Mouse (Mus musculus): ENCODE measurements at regions not wholly inside any gene's neighbourhood (a gene's known extent, or its start where the extent isn't known, plus 50 kb on each side); places are given as distances from the start of the nearest gene placed in this dataset.
"Not testable (repeated sequence)": the region's sequence is repeated elsewhere in the genome, so short reads cannot be mapped to it uniquely, and the experiment has no call there.

DNA sequence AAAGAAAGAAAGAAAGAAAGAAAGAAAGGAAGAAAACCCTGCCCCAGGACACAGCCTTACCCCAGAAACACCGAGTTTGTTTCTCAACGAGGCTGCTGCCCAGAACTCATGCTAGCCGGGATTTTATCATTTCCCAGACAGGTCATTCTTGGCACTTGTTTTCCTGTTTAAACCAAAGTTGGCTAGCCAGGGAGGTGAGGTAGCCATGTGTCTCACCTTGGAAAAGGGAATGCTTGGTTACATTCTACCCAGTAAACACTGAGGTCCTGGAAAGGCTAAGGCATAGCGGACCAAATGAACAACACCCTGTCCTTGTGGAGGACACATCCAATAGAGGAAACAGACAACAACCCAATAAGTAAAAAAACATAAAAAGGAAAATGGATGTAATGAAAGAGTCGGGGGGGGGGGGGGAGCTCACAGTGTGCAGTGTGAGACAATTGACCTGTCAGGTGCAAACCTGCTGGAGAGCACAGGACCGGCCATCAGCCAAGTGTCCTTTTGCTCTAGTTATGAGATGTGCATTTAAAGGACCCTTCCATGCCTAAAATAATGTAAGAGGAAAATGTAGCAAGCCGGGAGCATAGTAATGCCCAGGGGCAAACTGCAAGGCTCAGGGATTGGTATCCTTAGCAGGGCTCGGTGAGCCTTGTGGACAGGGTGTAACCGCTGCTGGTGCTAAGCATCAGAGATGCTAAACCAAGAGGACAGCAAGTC is 78.2 kb upstream of the Fzd7 start:
- no peak for DNase-seq

DNA sequence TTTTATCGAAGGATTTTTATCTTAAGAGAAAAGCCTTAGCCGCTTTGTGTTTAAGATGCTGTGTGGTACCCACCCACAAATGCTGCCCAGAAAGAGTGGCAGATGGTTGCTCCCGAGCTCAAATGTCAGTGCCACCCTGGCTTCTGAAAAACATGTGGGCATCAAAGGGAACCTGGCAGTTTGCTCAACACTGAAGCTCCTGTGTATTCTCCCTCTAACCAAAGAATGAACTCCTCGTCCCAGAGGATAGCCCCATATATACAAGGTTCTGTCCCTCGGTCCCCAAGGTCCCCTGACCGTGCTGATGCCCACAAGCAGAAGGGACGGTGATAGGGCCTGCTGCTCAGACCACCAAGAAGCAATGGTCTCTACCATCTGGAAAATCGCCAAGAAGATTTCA is 76.9 kb upstream of the Fzd7 start:
- DNase-seq = no peak

DNA sequence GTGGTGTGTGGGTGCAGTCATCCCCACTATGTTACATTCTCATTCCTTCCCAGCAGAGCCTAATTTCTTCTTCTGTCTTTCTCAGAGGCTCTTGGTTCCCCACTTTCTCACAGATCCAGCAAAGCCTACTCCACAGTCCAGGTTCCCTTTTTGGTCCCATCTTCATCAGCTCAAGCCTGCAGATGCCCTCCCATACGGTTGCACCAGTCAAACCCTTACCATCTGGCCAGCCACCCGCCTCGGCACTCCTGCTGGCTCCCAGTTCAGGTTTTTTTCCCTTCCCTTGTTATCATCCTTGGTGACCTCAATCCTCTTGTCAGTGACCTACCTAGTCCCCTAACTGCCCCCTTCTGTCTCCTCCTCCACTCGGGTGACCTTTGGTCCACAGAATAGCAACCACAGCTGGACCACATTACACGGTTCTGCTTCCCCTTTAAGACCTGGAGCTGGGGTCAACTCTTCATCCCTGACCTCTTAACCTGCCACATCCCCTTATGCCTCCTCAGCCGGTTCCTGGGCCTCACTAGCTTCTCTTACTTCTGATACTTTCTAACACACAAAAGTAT is 75.4 kb upstream of the Fzd7 start:
- DNase-seq = no peak

DNA sequence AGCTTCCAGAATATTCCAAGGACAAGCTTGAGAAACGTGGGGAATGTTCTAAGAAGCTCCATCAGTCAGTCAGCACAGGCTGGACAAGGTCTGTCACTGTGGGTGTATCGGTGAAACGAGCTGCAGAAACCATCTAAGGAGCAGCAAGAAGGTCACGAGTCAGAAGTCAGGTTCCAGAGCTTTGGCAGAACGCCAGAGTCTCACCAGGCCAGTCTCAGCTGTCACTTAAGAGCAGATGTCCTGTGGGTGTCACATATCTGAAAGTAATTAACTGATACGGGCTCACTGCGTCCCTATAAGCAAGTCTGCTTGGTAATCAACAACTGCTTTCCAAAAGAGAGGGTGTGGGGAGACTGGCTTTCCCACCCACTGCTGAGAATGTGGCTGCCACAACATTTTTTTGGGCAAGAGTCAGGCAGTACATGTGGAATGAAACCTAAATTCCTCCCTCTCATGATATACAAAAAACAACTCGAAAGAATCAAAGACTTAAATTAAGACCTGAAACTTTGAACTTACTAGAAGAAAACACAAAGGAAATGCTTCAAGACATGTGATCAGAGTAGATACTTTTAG is 72.6 kb upstream of the Fzd7 start:
- peak in 1 of 2 experiments; percentile 38 for DNase-seq

DNA sequence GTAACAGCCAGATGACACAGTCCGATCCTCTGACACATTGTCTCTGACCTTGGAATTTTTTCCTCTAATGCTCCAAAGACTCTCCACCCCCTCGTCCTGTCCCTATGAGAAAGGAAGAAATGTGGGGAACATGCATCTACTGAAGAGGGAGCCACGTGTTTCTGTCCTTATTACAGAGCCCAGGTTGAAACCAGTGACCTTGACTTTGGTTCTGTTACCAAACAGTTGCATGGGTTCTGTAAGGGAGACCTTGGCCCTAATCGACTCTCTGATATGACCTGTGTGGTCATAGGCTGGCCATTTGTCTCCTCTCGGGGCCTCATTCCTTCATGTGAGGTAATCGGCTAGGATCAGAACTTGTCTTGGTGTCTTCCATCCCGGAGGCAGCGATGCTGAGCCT is 69.0 kb upstream of the Fzd7 start:
- DNase-seq = no peak

DNA sequence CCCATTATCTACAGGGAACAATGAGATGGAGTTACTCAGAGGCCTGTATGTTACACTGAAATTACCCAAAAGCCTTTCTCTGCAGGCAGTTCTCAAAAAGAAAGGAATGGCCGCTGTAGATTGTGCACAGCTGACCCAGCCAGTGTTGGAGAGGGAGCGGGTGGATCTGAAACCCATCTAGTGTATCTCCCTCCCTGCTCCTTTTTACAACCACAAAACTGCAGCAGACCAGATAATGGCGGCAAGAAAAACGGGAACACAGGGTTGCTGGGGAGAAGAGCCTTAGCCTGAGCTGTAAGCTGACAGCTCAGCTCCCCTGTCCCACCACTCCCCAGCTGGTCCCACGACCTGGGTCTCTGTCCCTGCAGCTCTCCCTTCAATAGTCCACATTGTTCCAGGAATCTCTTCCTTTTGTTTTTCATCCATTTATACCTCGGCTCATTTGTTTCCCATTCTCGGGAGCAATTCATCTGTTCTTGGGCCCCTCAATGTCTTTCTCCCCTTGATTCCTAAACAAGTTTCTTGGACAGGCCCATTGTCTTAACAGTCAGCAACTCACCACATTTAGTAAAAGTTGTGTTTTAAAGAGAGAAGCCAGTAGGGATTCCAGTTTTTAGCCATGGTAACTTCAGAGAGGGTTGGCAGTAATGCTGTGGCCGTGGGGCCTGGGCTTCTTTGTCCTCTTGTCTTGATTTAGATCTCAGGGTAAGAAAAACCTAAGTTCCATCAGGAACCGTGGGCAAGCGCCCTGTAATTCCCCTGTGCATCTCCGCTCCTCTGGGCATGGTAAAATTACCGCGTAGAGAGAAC is 67.6 kb upstream of the Fzd7 start:
- no peak for DNase-seq

DNA sequence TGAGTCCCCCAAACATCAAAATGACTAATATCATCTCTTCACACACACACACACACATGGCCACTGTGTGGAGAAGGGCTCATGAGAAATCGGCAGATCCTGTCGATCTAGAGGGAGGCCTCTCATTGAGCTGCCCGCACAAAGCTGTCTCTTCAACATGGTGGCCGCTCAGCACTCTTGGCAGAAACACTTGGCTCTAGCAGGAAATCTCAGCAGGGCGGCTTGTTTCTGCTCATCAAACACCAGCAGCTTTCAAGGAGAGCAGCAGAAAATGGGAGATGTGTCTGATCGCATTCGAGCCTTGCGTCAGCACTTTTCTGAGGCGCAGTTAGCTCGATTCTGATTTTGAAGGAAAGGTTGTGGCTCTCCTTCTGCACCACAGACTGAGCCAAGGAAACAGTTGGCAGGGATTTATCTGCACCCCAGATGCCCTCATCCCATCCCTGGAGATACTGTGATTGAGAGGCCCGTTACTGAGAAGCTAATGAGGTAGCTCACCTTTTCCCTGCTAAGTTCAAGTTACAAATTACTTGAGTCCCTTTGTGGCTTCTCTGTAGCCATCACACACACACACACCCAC is 66.4 kb upstream of the Fzd7 start:
- no peak for DNase-seq

DNA sequence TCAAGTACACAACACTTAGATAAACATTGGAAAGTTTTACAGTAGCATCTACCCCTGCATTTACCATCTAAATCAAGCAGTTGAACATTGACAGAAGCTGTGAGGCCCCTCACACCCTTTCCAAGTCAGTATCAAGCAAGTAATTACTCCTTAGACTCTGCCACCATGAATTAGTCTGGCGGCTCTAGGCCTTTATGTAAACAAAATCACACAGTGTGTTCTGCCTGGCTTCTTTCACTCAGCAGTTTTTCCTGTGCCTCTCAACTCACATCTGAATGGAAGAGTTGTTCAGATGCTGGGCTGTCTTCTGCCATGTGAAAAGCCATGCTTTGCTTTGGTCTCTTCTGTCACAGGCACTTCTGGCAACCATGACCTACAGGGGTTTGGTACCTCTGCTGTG is 64.9 kb upstream of the Fzd7 start:
- DNase-seq = no peak

DNA sequence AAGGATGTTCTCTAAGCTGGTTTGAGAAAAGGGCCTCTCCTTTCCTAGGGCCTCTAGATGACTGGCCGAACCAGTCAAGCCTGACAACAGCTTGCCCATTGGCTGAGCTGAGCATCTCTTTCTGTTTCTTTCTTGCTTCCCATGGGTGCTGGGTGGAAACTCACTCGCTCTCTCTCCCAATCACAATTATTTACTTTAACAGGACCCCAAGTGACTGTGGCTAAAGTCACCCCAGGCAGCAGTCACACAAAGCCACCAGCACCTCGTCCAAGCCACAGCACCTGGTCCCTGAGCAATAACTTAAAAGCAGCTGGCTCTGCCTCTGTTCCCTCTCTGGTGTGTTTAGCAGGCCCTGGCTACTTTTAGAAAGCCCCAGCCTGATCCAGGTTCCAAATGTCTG is 64.3 kb upstream of the Fzd7 start:
- DNase-seq = no peak

DNA sequence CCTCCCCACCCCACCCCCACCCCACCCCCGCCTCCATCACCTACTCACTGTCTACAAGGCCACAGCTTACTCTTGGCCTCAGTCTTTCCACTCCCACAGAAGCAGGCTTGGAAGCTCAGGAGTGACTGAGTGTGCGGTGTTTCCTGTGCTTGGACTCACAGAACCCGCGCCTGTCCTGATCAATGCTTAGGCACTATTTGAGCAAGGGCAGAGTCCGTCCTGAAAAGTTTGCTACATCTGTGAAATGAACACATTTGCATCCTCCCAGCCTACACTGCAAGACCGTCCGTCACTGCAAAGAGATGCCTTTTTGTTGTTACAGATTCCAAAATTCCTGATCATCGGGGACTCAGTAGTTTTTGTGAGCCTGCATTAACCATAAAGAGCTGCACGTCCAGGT is 63.5 kb upstream of the Fzd7 start:
- DNase-seq = no peak

DNA sequence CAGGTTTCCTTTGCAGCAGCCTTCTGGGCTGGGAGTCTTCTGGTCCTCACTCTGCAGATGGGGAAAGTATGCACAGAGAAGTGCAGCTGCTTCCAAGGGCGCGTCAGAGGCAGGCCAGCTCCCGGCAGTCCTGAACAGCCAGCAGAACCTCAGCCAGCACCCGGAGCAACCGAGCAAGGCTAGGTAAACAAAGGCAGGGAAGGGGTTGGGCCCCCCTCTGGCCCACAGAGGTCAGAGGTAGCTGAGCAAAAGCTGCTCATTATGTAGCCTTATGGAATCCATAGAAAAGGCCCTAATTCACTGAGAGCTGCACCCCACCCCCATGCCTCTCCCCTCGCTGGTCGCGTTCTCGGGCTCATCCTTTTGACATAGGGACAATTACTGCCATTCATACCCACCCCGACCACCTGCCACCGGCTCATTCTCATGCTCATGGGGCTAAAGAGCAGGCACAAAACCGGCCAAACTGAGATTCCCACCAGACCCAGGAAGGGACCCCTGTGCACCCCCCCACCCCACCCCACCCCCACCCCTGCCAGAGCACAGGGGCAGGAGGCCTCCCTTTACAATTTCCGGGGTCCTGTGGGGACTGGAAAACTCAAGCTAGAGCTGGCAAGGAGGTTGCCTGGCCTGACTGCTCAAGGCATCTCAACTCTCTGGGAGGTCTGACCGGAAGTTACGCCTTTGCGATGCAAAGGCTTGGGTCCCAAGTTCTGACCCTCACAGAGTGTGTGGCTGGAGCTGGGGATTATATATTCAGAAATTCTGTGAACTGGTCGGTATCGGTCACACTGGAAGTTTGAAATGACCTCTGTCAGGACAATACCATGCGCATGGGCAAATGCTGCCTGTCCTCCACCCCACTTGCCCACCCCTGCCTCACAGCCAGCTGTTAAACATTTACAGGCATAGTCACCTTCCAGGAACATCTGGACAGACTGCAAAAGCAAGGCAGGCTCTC is 59.0 kb upstream of the Fzd7 start:
- peak; percentile 53 to 59 for DNase-seq

DNA sequence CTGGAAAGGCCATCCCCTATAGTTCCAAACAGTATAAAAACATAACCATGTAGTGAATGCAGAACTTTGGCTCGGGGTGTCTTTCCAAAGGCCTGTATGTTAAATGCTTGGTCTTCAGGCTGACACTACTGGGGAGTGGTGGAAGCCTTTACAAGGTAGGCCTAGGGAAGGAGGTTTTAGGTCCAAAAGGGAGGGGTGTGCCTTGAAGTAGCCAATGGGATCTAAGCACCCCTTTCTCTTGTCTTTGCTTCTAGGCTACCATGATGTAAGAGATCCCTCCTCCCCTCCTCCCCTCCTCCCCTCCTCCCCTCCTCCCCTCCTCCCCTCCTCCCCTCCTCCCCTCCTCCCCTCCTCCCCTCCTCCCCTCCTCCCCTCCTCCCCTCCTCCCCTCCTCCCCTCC is 56.5 kb upstream of the Fzd7 start:
- DNase-seq = not testable (repeated sequence)

DNA sequence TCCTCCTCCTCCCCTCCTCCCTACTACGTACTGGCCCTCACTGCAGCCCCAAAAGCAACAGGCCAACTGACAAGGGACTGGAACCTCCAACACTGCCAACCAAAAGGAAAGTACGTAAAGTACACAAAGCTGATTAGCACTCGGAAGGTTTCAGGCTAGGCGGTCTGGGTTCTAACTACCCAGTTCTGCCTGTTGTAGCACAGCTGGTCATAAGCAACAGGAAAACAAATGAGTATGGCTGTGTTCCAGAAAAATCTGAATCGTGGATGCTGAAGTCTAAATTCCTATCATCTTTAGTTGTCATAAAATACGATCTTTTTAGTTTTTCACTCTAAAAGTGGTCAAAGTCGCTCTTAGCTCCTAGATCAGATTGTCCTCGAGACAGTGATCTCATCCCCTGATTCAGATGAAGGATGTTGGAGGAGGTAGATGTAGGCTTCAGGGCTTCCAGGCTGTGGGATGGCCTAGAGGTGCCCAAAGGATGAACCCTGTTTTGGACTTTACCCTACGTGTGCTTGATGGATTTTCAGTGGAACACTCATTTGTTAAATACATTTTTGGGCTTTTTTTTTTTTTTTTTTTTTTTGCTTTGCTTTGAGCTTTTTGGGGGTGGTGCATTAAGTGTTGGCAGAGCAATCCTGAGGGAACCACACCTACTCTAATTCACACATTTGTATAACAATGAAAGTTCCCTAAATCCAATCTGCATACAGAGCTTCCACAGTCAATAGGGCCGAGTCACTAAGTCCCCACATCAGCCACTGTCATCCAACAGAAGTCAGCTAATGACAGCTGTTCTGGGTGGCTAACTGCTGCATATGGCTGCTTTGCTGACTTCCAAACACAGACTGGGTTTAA is 55.6 kb upstream of the Fzd7 start:
- DNase-seq = peak in 1 of 2 experiments; percentile 17

DNA sequence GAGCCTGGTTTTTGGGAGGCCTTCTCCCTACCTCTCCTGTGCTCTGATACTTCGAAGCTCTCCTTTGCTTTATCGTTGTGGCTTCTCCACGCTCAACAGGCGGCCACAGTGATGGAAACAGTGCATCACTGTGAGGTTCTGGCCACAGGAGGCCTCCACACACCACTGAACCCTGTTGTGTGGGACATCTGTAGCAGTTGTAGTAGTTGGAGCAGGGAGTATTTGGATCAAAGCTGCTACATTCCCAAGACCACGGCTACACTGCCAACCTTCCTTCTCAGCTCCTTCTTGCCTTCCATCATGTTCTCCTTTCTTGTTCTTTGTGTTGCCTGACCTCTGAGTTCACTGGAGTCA is 55.0 kb upstream of the Fzd7 start:
- DNase-seq = no peak

DNA sequence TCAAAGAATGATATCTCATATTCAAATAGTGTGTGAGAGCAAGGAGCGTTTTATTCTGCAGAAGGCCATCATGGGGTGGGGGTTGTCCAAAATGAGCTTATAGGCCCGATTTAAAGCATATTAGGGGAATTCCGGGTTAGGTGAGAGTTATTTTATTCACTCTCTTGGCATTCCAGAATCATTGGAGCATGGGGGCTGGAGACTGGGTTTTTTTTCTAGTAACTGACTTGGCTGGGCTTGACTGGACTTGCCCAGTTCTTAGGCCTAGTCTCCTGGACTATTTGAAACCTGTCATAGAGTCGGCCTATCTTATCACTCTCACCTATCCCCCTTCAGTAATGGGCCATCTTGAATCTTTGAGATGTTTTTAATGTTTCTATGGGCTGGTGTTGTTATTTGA is 52.9 kb upstream of the Fzd7 start:
- DNase-seq = no peak

DNA sequence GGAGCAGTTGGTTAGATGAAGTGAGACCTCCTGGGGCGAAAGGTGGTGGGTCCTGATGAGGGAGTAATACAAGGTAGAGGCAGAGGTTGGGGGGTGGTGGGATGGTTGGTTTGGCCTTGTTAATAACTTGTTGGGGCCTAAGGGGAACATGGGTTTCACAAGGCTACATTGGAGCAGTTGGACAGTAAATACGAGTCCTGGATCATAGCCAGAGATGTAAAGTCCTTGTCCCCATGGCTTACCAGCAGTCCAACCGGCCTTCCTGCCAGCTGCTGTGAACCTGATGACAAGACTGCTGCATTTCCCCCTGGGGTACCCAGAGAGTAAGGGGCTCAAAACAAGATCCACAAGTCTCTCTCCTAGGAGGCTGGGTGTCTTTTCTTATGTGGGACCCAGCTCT is 52.0 kb upstream of the Fzd7 start:
- no peak for DNase-seq

DNA sequence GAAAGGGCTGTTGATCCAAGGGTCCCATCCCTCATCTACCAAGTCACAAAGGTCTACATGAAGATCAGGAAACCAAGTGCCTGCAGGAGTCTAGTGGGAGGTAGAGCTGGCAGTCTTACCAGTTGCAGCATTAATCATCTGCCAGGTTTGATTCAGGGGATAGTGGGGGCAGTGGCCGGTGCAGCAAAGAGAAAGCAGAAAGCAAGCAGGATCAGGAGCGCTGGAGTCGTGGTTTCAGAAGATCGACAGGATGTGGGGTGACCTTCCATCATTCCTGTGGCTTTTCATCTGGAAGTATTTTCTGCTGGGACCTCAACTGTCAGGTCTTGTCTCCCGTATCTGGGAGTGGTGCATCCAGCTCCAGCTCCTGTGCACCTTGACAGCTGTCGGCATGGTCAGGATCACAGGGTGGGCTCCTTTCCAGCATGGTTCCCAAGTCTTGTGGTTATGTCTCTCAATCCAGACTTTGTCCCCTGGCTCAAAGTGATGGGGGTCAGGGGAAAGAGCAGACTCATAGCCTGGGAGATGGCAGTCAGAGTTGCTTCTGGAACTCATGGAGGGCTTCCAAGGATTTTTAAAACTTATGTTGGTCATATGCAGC is 51.2 kb upstream of the Fzd7 start:
- DNase-seq = peak; percentile 35 to 59
